Mouse (Mus musculus): ENCODE results near the gene Garnl3. TPM values are rescaled to one million over a fixed set of nuclear protein-coding genes. Genes with fewer than 3 reads are reported as not detected.
"Not testable (repeated sequence)": the region's sequence is repeated elsewhere in the genome, so short reads cannot be mapped to it uniquely, and the experiment has no call there.

Gene Garnl3
- polyA plus RNA-seq, 1 experiment from 2014 or later = 18.5 TPM

DNA sequence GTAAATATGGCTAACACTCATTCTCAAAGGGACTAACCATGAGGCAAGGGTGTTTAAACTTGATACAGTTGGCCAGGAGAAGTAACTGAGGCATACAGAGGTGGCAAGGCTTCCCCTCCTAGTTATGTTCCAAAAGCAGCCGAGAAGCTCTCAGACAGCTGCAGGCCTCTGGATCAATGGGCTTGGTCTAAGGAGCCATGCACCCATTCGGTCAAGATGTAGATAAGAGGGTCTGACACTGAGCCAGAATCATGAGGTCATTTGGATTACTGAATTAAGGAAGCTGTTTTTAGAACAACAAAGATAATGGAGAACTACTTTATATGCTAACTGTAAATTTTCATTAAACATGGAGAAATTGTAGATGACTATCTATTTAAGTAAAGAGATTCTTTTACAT, 4.2 kb downstream of the Garnl3 start:
- H3K27ac ChIP-seq (ENCODE audit: low read depth, low read length) = no peak overlapping the region
- peaks cover 2% of the 10 kb centered on the region; the same call in 1 of the 2 replicates for H3K4me1 ChIP-seq (replicated peaks; ENCODE audit: control insufficient read depth, insufficient read depth, low read length)
- no peak overlapping the region for H3K4me2 ChIP-seq (replicated peaks; ENCODE audit: low read depth, low read length)
- 87% methylated on average over 2 of the region's 2 CpGs for WGBS
- ATAC-seq (ENCODE audit: low FRiP score) (no peak), DNase-seq (ENCODE audit: low spot score) (no peak)
- H3K9me3 ChIP-seq (ENCODE audit: control insufficient read depth, low read length) = no peaks in the 10 kb centered on the region
- no peak overlapping the region for H3K9ac ChIP-seq (ENCODE audit: low read depth, low read length)
- peaks cover 9% of the 10 kb centered on the region; the same call in 1 of the 2 replicates for H3K27me3 ChIP-seq (ENCODE audit: control insufficient read depth, insufficient read depth, low read length)
- no peaks in the 10 kb centered on the region for H3K36me3 ChIP-seq (ENCODE audit: control insufficient read depth, insufficient read depth, low read length)
- H3K4me3 ChIP-seq (ENCODE audit: low read depth, low read length) = no peak overlapping the region

- Histone ChIP-seq H3K9me3 (ENCODE audit: control insufficient read depth, low read length) (no peaks in the 10 kb centered on the region), H3K4me2 (replicated peaks; ENCODE audit: low read depth, low read length) (no peak overlapping the region), H3K9ac (ENCODE audit: low read depth, low read length) (no peak overlapping the region), H3K27ac (ENCODE audit: low read depth, low read length) (no peak overlapping the region), H3K27me3 (ENCODE audit: control insufficient read depth, insufficient read depth, low read length) (no peaks in the 10 kb centered on the region), H3K4me3 (ENCODE audit: low read depth, low read length) (no peak overlapping the region), H3K36me3 (ENCODE audit: control insufficient read depth, insufficient read depth, low read length) (no peaks in the 10 kb centered on the region), H3K4me1 (replicated peaks; ENCODE audit: control insufficient read depth, insufficient read depth, low read length) (no peaks in the 10 kb centered on the region)
- DNase-seq (ENCODE audit: low spot score) (no peak), ATAC-seq (ENCODE audit: low FRiP score) (no peak)
- WGBS = 76% methylated on average over 6 of the region's 6 CpGs
These were observed 8.6 kb downstream of the Garnl3 start for GRCm38 (mm10) chr2:33122856-33123255.

- Histone ChIP-seq H3K4me1 (replicated peaks; ENCODE audit: control insufficient read depth, insufficient read depth, low read length) (no peaks in the 10 kb centered on the region), H3K36me3 (ENCODE audit: control insufficient read depth, insufficient read depth, low read length) (no peaks in the 10 kb centered on the region), H3K27me3 (ENCODE audit: control insufficient read depth, insufficient read depth, low read length) (no peaks in the 10 kb centered on the region), H3K9me3 (ENCODE audit: control insufficient read depth, low read length) (no peaks in the 10 kb centered on the region), H3K4me3 (ENCODE audit: low read depth, low read length) (no peak overlapping the region), H3K4me2 (replicated peaks; ENCODE audit: low read depth, low read length) (no peak overlapping the region), H3K9ac (ENCODE audit: low read depth, low read length) (no peak overlapping the region), H3K27ac (ENCODE audit: low read depth, low read length) (no peak overlapping the region)
- ATAC-seq (ENCODE audit: low FRiP score) (no peak), DNase-seq (ENCODE audit: low spot score) (no peak)
- 91% methylated on average over 8 of the region's 8 CpGs for WGBS
These were observed 30.9 kb downstream of the Garnl3 start for GRCm38 (mm10) chr2:33100536-33100935.

- H3K4me3 ChIP-seq (ENCODE audit: low read depth, low read length); ATAC-seq (ENCODE audit: low FRiP score); H3K4me1 ChIP-seq (replicated peaks; ENCODE audit: control insufficient read depth, insufficient read depth, low read length); H3K27me3 ChIP-seq (ENCODE audit: control insufficient read depth, insufficient read depth, low read length); H3K9ac ChIP-seq (ENCODE audit: low read depth, low read length); H3K9me3 ChIP-seq (ENCODE audit: control insufficient read depth, low read length); H3K4me2 ChIP-seq (replicated peaks; ENCODE audit: low read depth, low read length); H3K36me3 ChIP-seq (ENCODE audit: control insufficient read depth, insufficient read depth, low read length); H3K27ac ChIP-seq (ENCODE audit: low read depth, low read length); DNase-seq (ENCODE audit: low spot score): not testable (repeated sequence)
- 82% methylated on average over 12 of the region's 12 CpGs for WGBS
These were observed 34.1 kb downstream of the Garnl3 start for GRCm38 (mm10) chr2:33097326-33097725.

DNA sequence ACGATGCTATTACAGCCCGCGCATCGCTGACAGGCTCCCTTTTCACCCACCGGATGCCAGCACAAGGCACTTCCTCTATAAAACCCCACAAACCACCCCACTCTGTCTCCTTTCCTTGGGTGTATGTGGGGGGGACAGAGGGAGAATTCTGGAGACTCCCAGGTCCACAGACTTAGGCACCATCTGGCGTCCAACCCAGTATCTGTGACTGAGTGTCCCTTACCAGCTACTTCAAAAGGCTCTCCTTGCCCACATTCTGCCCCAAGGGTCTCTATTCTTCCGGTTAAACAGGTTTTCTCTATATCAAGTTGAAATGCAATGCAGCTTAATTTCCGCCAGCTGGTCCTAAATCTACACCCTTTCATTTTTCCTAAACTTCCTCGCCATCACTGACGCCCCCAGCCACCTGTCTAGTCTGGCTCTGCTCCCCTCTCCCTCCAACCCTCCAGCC, 36.2 kb downstream of the Garnl3 start:
- Histone ChIP-seq H3K9me3 (ENCODE audit: control insufficient read depth, low read length) (no peaks in the 10 kb centered on the region), H3K27me3 (ENCODE audit: control insufficient read depth, insufficient read depth, low read length) (no peaks in the 10 kb centered on the region), H3K4me2 (replicated peaks; ENCODE audit: low read depth, low read length) (no peak overlapping the region), H3K4me3 (ENCODE audit: low read depth, low read length) (no peak overlapping the region), H3K27ac (ENCODE audit: low read depth, low read length) (no peak overlapping the region), H3K9ac (ENCODE audit: low read depth, low read length) (no peak overlapping the region), H3K4me1 (replicated peaks; ENCODE audit: control insufficient read depth, insufficient read depth, low read length) (no peaks in the 10 kb centered on the region), H3K36me3 (ENCODE audit: control insufficient read depth, insufficient read depth, low read length) (no peaks in the 10 kb centered on the region)
- 77% methylated on average over 10 of the region's 10 CpGs for WGBS
- ATAC-seq (ENCODE audit: low FRiP score) (no peak), DNase-seq (ENCODE audit: low spot score) (no peak)

DNA sequence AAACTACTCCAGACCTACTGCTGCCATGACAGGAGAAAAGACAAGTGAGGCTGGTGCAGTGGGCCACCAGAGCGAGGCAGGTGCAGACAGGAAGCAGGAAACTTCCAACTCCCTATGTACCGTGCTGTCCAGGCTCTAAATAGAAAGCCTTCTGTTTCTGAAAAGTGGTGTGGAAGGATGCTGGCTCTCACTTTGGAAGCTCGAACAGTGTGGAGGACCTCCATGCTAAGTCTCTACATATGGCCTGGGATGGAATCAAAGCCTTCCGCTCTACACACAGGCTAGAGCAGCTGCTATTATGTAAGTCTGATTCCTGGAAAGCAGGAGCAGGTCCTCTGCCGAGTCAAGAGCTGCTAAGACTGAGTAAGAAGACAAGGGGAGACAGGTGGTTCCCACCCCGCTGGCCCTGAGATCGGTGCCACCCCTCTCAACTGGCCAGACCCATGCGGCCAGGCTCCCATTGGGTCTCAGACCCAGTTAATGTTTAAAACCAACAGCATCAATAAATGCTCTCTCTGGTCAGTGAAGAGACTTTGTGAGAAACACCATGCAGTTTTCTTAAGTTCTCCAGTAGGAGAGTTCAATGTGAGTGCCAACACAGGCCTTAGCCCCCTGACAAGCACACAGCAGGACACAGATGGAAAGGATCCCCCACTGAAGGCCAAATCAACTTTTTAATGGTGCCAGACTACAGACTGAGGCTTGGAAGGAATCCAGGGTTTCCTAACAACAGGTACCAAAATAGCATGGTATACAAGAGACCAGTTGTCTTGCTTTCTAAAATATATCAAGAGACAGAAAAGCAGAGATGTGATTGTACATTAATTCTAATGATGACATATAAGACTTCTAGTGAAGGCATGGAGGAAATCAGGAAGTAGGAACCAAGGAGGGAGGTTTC, 40.6 kb downstream of the Garnl3 start:
- no peaks in the 10 kb centered on the region for H3K9me3 ChIP-seq (ENCODE audit: control insufficient read depth, low read length)
- no peak overlapping the region for H3K4me2 ChIP-seq (replicated peaks; ENCODE audit: low read depth, low read length)
- no peaks in the 10 kb centered on the region for H3K4me1 ChIP-seq (replicated peaks; ENCODE audit: control insufficient read depth, insufficient read depth, low read length)
- no peak for ATAC-seq (ENCODE audit: low FRiP score)
- WGBS = 89% methylated on average over 8 of the region's 8 CpGs
- no peaks in the 10 kb centered on the region for H3K27me3 ChIP-seq (ENCODE audit: control insufficient read depth, insufficient read depth, low read length)
- H3K36me3 ChIP-seq (ENCODE audit: control insufficient read depth, insufficient read depth, low read length) = no peaks in the 10 kb centered on the region
- no peak overlapping the region; the same call in 1 of the 2 replicates for H3K27ac ChIP-seq (ENCODE audit: low read depth, low read length)
- H3K4me3 ChIP-seq (ENCODE audit: low read depth, low read length) = no peak overlapping the region
- no peak overlapping the region for H3K9ac ChIP-seq (ENCODE audit: low read depth, low read length)
- no peak for DNase-seq (ENCODE audit: low spot score)

GRCm38 (mm10) chr2:33090033-33090400, 41.4 kb downstream of the Garnl3 start:
- WGBS = 83% methylated on average over 1 of the region's 1 CpGs
- not testable (repeated sequence) for H3K27ac ChIP-seq (ENCODE audit: low read depth, low read length); H3K4me2 ChIP-seq (replicated peaks; ENCODE audit: low read depth, low read length); H3K4me3 ChIP-seq (ENCODE audit: low read depth, low read length); ATAC-seq (ENCODE audit: low FRiP score); H3K27me3 ChIP-seq (ENCODE audit: control insufficient read depth, insufficient read depth, low read length); H3K9me3 ChIP-seq (ENCODE audit: control insufficient read depth, low read length); H3K4me1 ChIP-seq (replicated peaks; ENCODE audit: control insufficient read depth, insufficient read depth, low read length); H3K36me3 ChIP-seq (ENCODE audit: control insufficient read depth, insufficient read depth, low read length); DNase-seq (ENCODE audit: low spot score); H3K9ac ChIP-seq (ENCODE audit: low read depth, low read length)

DNA sequence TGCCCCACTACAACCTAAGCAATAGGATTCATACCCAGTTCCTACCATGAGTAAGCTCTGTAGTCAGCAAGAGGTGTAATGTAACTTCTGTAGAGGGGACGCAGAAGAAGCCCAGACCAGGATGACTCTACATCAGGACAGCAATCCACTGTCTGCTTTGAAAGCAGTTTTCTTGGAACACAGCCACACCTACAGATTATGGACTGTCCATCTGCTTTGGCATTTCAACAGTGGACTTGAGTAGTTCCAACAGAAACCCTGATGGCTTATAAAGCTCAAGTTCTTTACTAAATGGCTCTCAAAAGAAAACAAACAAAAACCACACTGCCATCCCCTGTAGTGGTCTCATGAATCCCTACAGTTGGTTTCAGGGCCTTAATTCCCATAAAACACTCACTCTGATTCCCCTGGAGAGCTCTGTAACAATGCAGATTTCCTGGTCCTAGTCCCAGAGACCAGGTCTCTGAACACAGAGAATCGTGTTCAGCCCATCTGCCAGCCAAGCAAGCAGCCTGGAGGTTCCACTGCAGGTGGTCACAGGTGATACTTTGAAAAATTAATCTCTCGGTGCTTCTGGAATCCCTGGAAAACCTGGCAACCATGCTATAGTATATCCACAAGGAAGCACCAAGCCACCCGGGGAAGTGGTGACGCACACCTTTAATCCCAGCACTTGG, 42.0 kb downstream of the Garnl3 start:
- 92% methylated on average over 5 of the region's 5 CpGs for WGBS
- H3K4me2 ChIP-seq (replicated peaks; ENCODE audit: low read depth, low read length) = no peak overlapping the region
- H3K4me3 ChIP-seq (ENCODE audit: low read depth, low read length) = no peak overlapping the region
- H3K9ac ChIP-seq (ENCODE audit: low read depth, low read length) = no peak overlapping the region
- H3K9me3 ChIP-seq (ENCODE audit: control insufficient read depth, low read length) = no peaks in the 10 kb centered on the region
- H3K4me1 ChIP-seq (replicated peaks; ENCODE audit: control insufficient read depth, insufficient read depth, low read length) = no peaks in the 10 kb centered on the region
- ATAC-seq (ENCODE audit: low FRiP score) (no peak), DNase-seq (ENCODE audit: low spot score) (no peak)
- no peak overlapping the region for H3K27ac ChIP-seq (ENCODE audit: low read depth, low read length)
- H3K36me3 ChIP-seq (ENCODE audit: control insufficient read depth, insufficient read depth, low read length) = no peaks in the 10 kb centered on the region
- no peaks in the 10 kb centered on the region for H3K27me3 ChIP-seq (ENCODE audit: control insufficient read depth, insufficient read depth, low read length)

Data from hindbrain, embryonic 11.5 days (tissue).